Mouse (Mus musculus) forebrain, embryonic 13.5 days (tissue): ENCODE results near the gene Zfp853. TPM values are rescaled to one million over a fixed set of nuclear protein-coding genes. Genes with fewer than 3 reads are reported as not detected.

Experiments used
- ATAC-seq: fragments of 200-750 bp; cut with Nextera tagmentation; 2 replicates; pipeline ENCODE4 v1.8.0; 2017
- H3K27ac ChIP-seq: fragments of 300-500 bp; sonication (generic); 2 replicates; pipeline ENCODE4 v1.5.1; 2015; ENCODE audit warnings: inconsistent platforms, mild to moderate bottlenecking, moderate library complexity
- H3K27me3 ChIP-seq: fragments of 300-500 bp; sonication (generic); 2 replicates; pipeline ENCODE4 v1.6.1; 2015; ENCODE audit warnings: mild to moderate bottlenecking, inconsistent platforms
- H3K36me3 ChIP-seq: fragments of 300-500 bp; sonication (generic); 2 replicates; pipeline ENCODE4 v1.6.1; 2015; ENCODE audit warnings: mild to moderate bottlenecking, inconsistent platforms; ENCODE audit not compliant: poor library complexity, severe bottlenecking
- H3K4me1 ChIP-seq: fragments of 300-500 bp; sonication (generic); 2 replicates; pipeline ENCODE4 v1.6.1; 2015; ENCODE audit warnings: inconsistent platforms
- H3K4me2 ChIP-seq: fragments of 300-500 bp; sonication (generic); 2 replicates; pipeline ENCODE4 v1.6.1; 2015; ENCODE audit warnings: inconsistent platforms, mild to moderate bottlenecking, moderate library complexity
- H3K4me3 ChIP-seq: fragments of 300-500 bp; sonication (generic); 2 replicates; pipeline ENCODE4 v1.5.1; 2015; ENCODE audit warnings: mild to moderate bottlenecking, inconsistent platforms
- H3K9ac ChIP-seq: fragments of 300-500 bp; sonication (generic); 2 replicates; pipeline ENCODE4 v1.6.1; 2015; ENCODE audit warnings: mild to moderate bottlenecking, inconsistent platforms
- H3K9me3 ChIP-seq: fragments of 300-500 bp; sonication (generic); replicated peaks from 2 replicates; pipeline ENCODE4 v1.6.1; 2016; ENCODE audit warnings: inconsistent platforms
- WGBS: fragments of 180-500 bp; shearing (Covaris S2); methylation state at CpG from one replicate; pipeline ENCODE4 v1.1.7; 2015; 5-methylcytosine and 5-hydroxymethylcytosine counted together
- polyA plus RNA-seq: library from polyadenylated mRNA; unstranded; fragments of >200 nt; fragmentation: Nextera tagmentation; extraction: Ambion mirVana; gene quantifications from 2 replicates; pipeline ENCODE4 v1.2.1, GENCODE M21; 2015

The Zfp853 gene
- polyA plus RNA-seq, 1 experiment from 2014 or later: not detected

- H3K27me3 ChIP-seq: peaks cover 89% of the 10 kb centered on the region
Observed at GRCm38 (mm10) chr5:143289299-143289698, 4.1 kb downstream of the Zfp853 start.

GRCm38 (mm10) chr5:143288378-143288911 is 5.0 kb downstream of the Zfp853 start:
- no peaks in the 10 kb centered on the region for H3K9me3 ChIP-seq
- H3K4me1 ChIP-seq: peaks cover 15% of the 10 kb centered on the region
- 10% methylated on average over 9 of the region's 9 CpGs for WGBS
- peak overlapping the region; percentile 29 for H3K4me3 ChIP-seq
- H3K9ac ChIP-seq: peak overlapping the region; percentile 48; the same call in 1 of the 2 replicates
- 0 out of 2 replicates have a peak, but pooled peaks cover 8% of the 10 kb centered on the region for H3K36me3 ChIP-seq
- no peak for ATAC-seq
- peak overlapping the region; percentile 50 for H3K4me2 ChIP-seq
- H3K27me3 ChIP-seq: peaks cover 81% of the 10 kb centered on the region
- no peak overlapping the region for H3K27ac ChIP-seq

More at GRCm38 (mm10) chr5:143289299-143289698, 4.1 kb downstream of the Zfp853 start:
- 65% methylated on average over 9 of the region's 9 CpGs for WGBS
- Histone ChIP-seq H3K9me3 (no peaks in the 10 kb centered on the region), H3K36me3 (0 out of 2 replicates have a peak, but pooled peaks cover 8% of the 10 kb centered on the region), H3K9ac (no peak overlapping the region), H3K27ac (no peak overlapping the region), H3K4me2 (no peak overlapping the region), H3K4me3 (no peak overlapping the region), H3K4me1 (peaks cover 21% of the 10 kb centered on the region)
- no peak for ATAC-seq

- Histone ChIP-seq H3K27me3 (peaks cover 75% of the 10 kb centered on the region), H3K36me3 (0 out of 2 replicates have a peak, but pooled peaks cover 8% of the 10 kb centered on the region), H3K9me3 (no peaks in the 10 kb centered on the region), H3K4me2 (peak overlapping the region; percentile 50), H3K9ac (peak overlapping the region; percentile 48), H3K27ac (no peak overlapping the region), H3K4me1 (peaks cover 12% of the 10 kb centered on the region), H3K4me3 (peak overlapping the region; percentile 29)
- no peak for ATAC-seq
- 2% methylated on average over 48 of the region's 48 CpGs for WGBS
Observed at GRCm38 (mm10) chr5:143287774-143288328, 5.6 kb downstream of the Zfp853 start.

- ATAC-seq: no peak
- H3K4me1 ChIP-seq: peaks cover 12% of the 10 kb centered on the region
- H3K9me3 ChIP-seq: no peaks in the 10 kb centered on the region
- no peak overlapping the region for H3K4me3 ChIP-seq
- no peak overlapping the region for H3K27ac ChIP-seq
- peaks cover 44% of the 10 kb centered on the region for H3K27me3 ChIP-seq
- WGBS: 42% methylated on average over 6 of the region's 6 CpGs
- 0 out of 2 replicates have a peak, but pooled peaks cover 8% of the 10 kb centered on the region for H3K36me3 ChIP-seq
- no peak overlapping the region for H3K9ac ChIP-seq
- H3K4me2 ChIP-seq: no peak overlapping the region
Observed at GRCm38 (mm10) chr5:143284762-143285161, 8.7 kb downstream of the Zfp853 start.

GRCm38 (mm10) chr5:143279247-143279646 is 14.2 kb downstream of the Zfp853 start:
- no peaks in the 10 kb centered on the region for H3K36me3 ChIP-seq
- no peaks in the 10 kb centered on the region for H3K4me1 ChIP-seq
- no peak overlapping the region for H3K9ac ChIP-seq
- no peak overlapping the region for H3K27ac ChIP-seq
- no peak for ATAC-seq
- no peaks in the 10 kb centered on the region for H3K9me3 ChIP-seq
- no peak overlapping the region for H3K4me3 ChIP-seq
- H3K27me3 ChIP-seq: 0 out of 2 replicates have a peak, but pooled peaks cover 5% of the 10 kb centered on the region
- WGBS: 39% methylated on average over 9 of the region's 10 CpGs
- no peak overlapping the region for H3K4me2 ChIP-seq

GRCm38 (mm10) chr5:143275761-143276160 is 17.7 kb downstream of the Zfp853 start:
- WGBS: 58% methylated on average over 5 of the region's 5 CpGs
- no peak overlapping the region for H3K9ac ChIP-seq
- no peak for ATAC-seq

GRCm38 (mm10) chr5:143272540-143273330 is 20.7 kb downstream of the Zfp853 start:
- 86% methylated on average over 16 of the region's 16 CpGs for WGBS
- no peak for ATAC-seq
- Histone ChIP-seq H3K36me3 (no peaks in the 10 kb centered on the region), H3K4me2 (no peak overlapping the region), H3K27me3 (no peaks in the 10 kb centered on the region), H3K9ac (no peak overlapping the region), H3K4me3 (no peak overlapping the region), H3K9me3 (no peaks in the 10 kb centered on the region), H3K4me1 (peaks cover 22% of the 10 kb centered on the region), H3K27ac (no peak overlapping the region; the same call in 1 of the 2 replicates)

More at GRCm38 (mm10) chr5:143275761-143276160, 17.7 kb downstream of the Zfp853 start:
- no peaks in the 10 kb centered on the region for H3K9me3 ChIP-seq
- H3K27me3 ChIP-seq: 0 out of 2 replicates have a peak, but pooled peaks cover 5% of the 10 kb centered on the region
- H3K4me2 ChIP-seq: no peak overlapping the region
- H3K36me3 ChIP-seq: no peaks in the 10 kb centered on the region
- H3K4me3 ChIP-seq: no peak overlapping the region
- no peak overlapping the region for H3K27ac ChIP-seq
- peaks cover 5% of the 10 kb centered on the region for H3K4me1 ChIP-seq

GRCm38 (mm10) chr5:143272108-143272507 is 21.3 kb downstream of the Zfp853 start:
- no peak overlapping the region for H3K4me3 ChIP-seq
- no peak for ATAC-seq
- H3K36me3 ChIP-seq: no peaks in the 10 kb centered on the region
- H3K9me3 ChIP-seq: no peaks in the 10 kb centered on the region
- peaks cover 22% of the 10 kb centered on the region for H3K4me1 ChIP-seq
- WGBS: 86% methylated on average over 3 of the region's 3 CpGs
- H3K9ac ChIP-seq: no peak overlapping the region
- no peaks in the 10 kb centered on the region for H3K27me3 ChIP-seq
- no peak overlapping the region for H3K27ac ChIP-seq
- no peak overlapping the region for H3K4me2 ChIP-seq

GRCm38 (mm10) chr5:143271642-143272041 is 21.8 kb downstream of the Zfp853 start:
- no peak for ATAC-seq
- no peak overlapping the region for H3K27ac ChIP-seq
- H3K9me3 ChIP-seq: no peaks in the 10 kb centered on the region
- H3K4me1 ChIP-seq: peaks cover 22% of the 10 kb centered on the region
- no peak overlapping the region for H3K9ac ChIP-seq
- no peak overlapping the region for H3K4me2 ChIP-seq
- H3K4me3 ChIP-seq: no peak overlapping the region
- 82% methylated on average over 6 of the region's 6 CpGs for WGBS
- no peaks in the 10 kb centered on the region for H3K27me3 ChIP-seq
- H3K36me3 ChIP-seq: no peaks in the 10 kb centered on the region

- Histone ChIP-seq H3K27ac (no peak overlapping the region), H3K4me1 (peaks cover 26% of the 10 kb centered on the region), H3K9me3 (no peaks in the 10 kb centered on the region), H3K36me3 (no peaks in the 10 kb centered on the region), H3K27me3 (no peaks in the 10 kb centered on the region), H3K9ac (peak overlapping the region; percentile 96), H3K4me2 (peak overlapping the region; percentile 94), H3K4me3 (peak overlapping the region; percentile 85)
- ATAC-seq: peak; percentile 60
- 3% methylated on average over 12 of the region's 12 CpGs for WGBS
Observed at GRCm38 (mm10) chr5:143270151-143270519, 23.3 kb downstream of the Zfp853 start.

GRCm38 (mm10) chr5:143269363-143270150 is 23.9 kb downstream of the Zfp853 start, which contains the start of gene Zfp316:
Zfp316 (minus strand) TSS chr5:143270022.
- no peaks in the 10 kb centered on the region for H3K27me3 ChIP-seq
- under 1% methylated on average over 47 of the region's 79 CpGs for WGBS
- H3K4me1 ChIP-seq: peaks cover 26% of the 10 kb centered on the region
- ATAC-seq: peak; percentile 89
- no peaks in the 10 kb centered on the region for H3K9me3 ChIP-seq
- peaks cover 3% of the 10 kb centered on the region for H3K36me3 ChIP-seq
- H3K4me2 ChIP-seq: peak within 1 kb of the TSS; percentile 94
- H3K9ac ChIP-seq: peak within 1 kb of the TSS; percentile 96
- peak within 1 kb of the TSS; percentile 85 for H3K4me3 ChIP-seq
- H3K27ac ChIP-seq: peak within 1 kb of the TSS; percentile 74
